Mouse (Mus musculus) thymus, postnatal 0 days (tissue): ENCODE data around the gene Ddi2. TPM values are rescaled to one million over a fixed set of nuclear protein-coding genes. Genes with fewer than 3 reads are reported as not detected.

Experiments
- DNase-seq: peaks from one replicate; pipeline ENCODE4 v3.0.0-alpha.2; 2015; ENCODE audit warnings: low spot score
- polyA plus RNA-seq: library from polyadenylated mRNA; unstranded; fragments of >200 nt; fragmentation: Nextera tagmentation; extraction: Ambion mirVana; gene quantifications from 2 replicates; pipeline ENCODE4 v1.2.1, GENCODE M21; 2015

Ddi2 gene
- polyA plus RNA-seq, 1 experiment from 2014 or later, result 12.8 TPM

DNA sequence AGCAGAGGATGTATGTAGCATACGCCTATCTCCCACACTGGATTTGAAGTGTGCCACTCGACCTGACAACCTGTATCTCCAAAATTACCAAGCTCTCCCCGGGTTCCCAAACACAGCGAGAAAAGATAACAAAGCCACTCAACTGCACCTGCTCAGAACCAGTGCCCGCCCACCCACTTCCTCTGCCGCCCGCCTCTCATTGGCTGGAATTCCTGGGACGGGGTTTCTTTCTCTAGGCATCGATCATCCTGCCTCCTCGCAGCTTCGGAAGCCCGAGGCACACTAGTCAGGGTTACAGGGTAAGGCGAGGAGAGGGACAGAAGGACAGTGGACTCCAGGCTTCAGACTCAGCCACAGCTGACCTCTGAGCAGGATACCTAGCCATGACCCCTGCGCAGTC is 94.6 kb downstream of the Ddi2 start:
- DNase-seq, result no peak

Other genes with a start within 250 kb of the Ddi2 start
- 5.8 and 9.3 TPM in 2 replicates for gene Spen, start 184.8 kb downstream of the Ddi2 start, polyA plus RNA-seq
- 2.4 and 3.9 TPM in 2 replicates for gene Fblim1, start 117.3 kb downstream of the Ddi2 start, polyA plus RNA-seq
- 0.23 and 0.33 TPM in 2 replicates for gene Tmem82, start 104.8 kb downstream of the Ddi2 start, polyA plus RNA-seq
- 0.08 TPM in 1 of 2 replicates, not detected in the other for gene Slc25a34, start 99.6 kb downstream of the Ddi2 start, polyA plus RNA-seq
- 2.6 and 3.6 TPM in 2 replicates for gene Plekhm2, start 58.5 kb downstream of the Ddi2 start, polyA plus RNA-seq
- gene Rsc1a1, start 37.8 kb downstream of the Ddi2 start, polyA plus RNA-seq, result not detected in 2 replicates
- 0.22 TPM in 1 of 2 replicates, not detected in the other for gene Agmat, start 23.3 kb upstream of the Ddi2 start, polyA plus RNA-seq
- gene Dnajc16, start 67.5 kb upstream of the Ddi2 start, polyA plus RNA-seq, result 2.5 and 2.9 TPM in 2 replicates
- gene Casp9, start 70.2 kb upstream of the Ddi2 start, polyA plus RNA-seq, result 9.0 and 9.9 TPM in 2 replicates
- gene Cela2a, start 102.7 kb upstream of the Ddi2 start, polyA plus RNA-seq, result 0.12 and 0.13 TPM in 2 replicates
- 0.30 TPM in 1 of 2 replicates, not detected in the other for gene Ctrc, start 122.9 kb upstream of the Ddi2 start, polyA plus RNA-seq
- 88.4 and 90.4 TPM in 2 replicates for gene Efhd2, start 151.5 kb upstream of the Ddi2 start, polyA plus RNA-seq